Mouse (Mus musculus): ENCODE measurements at regions not wholly inside any gene's neighbourhood (a gene's known extent, or its start where the extent isn't known, plus 50 kb on each side); places are given as distances from the start of the nearest gene placed in this dataset.

GRCm38 (mm10) chr4:54552864-54553618 is 391.8 kb upstream of the Zfp462 start:
- Histone ChIP-seq H3K4me3 (no peak overlapping the region), H3K27ac (replicated peaks) (no peak overlapping the region), H3K4me2 (replicated peaks) (no peak overlapping the region), H3K9me3 (no peaks in the 10 kb centered on the region), H3K4me1 (no peaks in the 10 kb centered on the region), H3K27me3 (no peaks in the 10 kb centered on the region), H3K9ac (replicated peaks) (no peak overlapping the region), H3K36me3 (no peaks in the 10 kb centered on the region)
- 83% methylated on average over 7 of the region's 7 CpGs for WGBS
- ATAC-seq (ENCODE audit: low FRiP score, low read depth) = no peak

DNA sequence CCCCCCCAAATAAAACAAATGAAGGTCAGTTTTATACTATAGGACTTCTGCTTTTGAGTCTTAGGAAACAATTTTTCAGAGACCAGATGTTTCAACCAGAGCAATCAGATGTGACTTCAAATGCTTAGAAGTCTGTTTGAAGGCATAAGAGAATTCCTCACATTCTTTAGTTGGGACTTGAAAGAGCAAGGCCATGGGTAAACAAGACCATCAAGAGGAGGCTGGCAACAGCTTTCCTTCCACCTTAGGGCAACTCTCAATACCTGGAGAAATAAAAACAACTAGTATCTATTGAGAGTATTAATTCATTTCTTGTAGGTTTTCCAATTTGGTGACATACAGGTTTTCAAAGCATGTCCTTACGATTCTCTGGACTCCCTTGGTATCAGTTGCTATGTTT is 381.8 kb upstream of the Zfp462 start:
- H3K4me2 ChIP-seq (replicated peaks) = no peak overlapping the region
- no peak overlapping the region for H3K27ac ChIP-seq (replicated peaks)
- no peak overlapping the region for H3K4me3 ChIP-seq
- no peak overlapping the region for H3K9ac ChIP-seq (replicated peaks)
- H3K36me3 ChIP-seq = no peaks in the 10 kb centered on the region
- H3K9me3 ChIP-seq = 0 out of 2 replicates have a peak, but pooled peaks cover 3% of the 10 kb centered on the region
- no peak for ATAC-seq (ENCODE audit: low FRiP score, low read depth)
- WGBS = 89% methylated on average over 1 of the region's 1 CpGs
- H3K4me1 ChIP-seq = no peaks in the 10 kb centered on the region
- H3K27me3 ChIP-seq = no peaks in the 10 kb centered on the region

GRCm38 (mm10) chr4:54573185-54573584 is 371.7 kb upstream of the Zfp462 start:
- Histone ChIP-seq H3K4me1 (no peaks in the 10 kb centered on the region), H3K27ac (replicated peaks) (no peak overlapping the region), H3K36me3 (no peaks in the 10 kb centered on the region), H3K4me2 (replicated peaks) (no peak overlapping the region), H3K27me3 (no peaks in the 10 kb centered on the region), H3K9me3 (peaks cover under 1% of the 10 kb centered on the region; the same call in 1 of the 2 replicates), H3K9ac (replicated peaks) (no peak overlapping the region), H3K4me3 (no peak overlapping the region)
- no peak for ATAC-seq (ENCODE audit: low FRiP score, low read depth)

- Histone ChIP-seq H3K4me3 (no peak overlapping the region), H3K9me3 (no peaks in the 10 kb centered on the region), H3K27ac (replicated peaks) (no peak overlapping the region), H3K27me3 (no peaks in the 10 kb centered on the region), H3K4me1 (no peaks in the 10 kb centered on the region), H3K36me3 (no peaks in the 10 kb centered on the region), H3K4me2 (replicated peaks) (no peak overlapping the region), H3K9ac (replicated peaks) (no peak overlapping the region)
- 83% methylated on average over 6 of the region's 6 CpGs for WGBS
- no peak for ATAC-seq (ENCODE audit: low FRiP score, low read depth)
Measured at GRCm38 (mm10) chr4:54587197-54587596, 357.7 kb upstream of the Zfp462 start.

DNA sequence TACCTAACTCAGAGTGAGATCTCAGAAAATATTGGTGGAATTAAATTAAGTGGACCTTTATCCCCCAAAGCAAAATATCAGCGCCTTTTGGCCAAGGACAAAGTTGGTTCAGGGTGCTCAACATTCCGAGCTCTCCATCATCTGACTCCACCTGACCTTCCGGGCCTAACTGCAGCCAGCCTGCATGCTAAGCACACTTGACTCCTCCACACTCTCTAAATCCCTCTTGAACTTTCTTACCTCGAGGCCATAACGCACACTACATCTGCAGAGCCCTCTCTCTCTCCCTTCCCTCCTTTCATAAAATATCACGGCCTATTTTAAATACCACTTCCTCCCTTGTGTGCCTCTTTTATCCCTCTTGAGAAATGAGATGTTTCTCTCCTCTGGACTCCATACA is 356.1 kb upstream of the Zfp462 start:
- H3K4me1 ChIP-seq = no peaks in the 10 kb centered on the region
- H3K4me3 ChIP-seq = no peak overlapping the region
- WGBS = 82% methylated on average over 6 of the region's 6 CpGs
- H3K27ac ChIP-seq (replicated peaks) = no peak overlapping the region
- no peak overlapping the region for H3K9ac ChIP-seq (replicated peaks)
- H3K9me3 ChIP-seq = no peaks in the 10 kb centered on the region
- H3K36me3 ChIP-seq = no peaks in the 10 kb centered on the region
- H3K4me2 ChIP-seq (replicated peaks) = no peak overlapping the region
- no peak for ATAC-seq (ENCODE audit: low FRiP score, low read depth)
- no peaks in the 10 kb centered on the region for H3K27me3 ChIP-seq

- no peak overlapping the region for H3K4me3 ChIP-seq
- H3K4me2 ChIP-seq (replicated peaks) = no peak overlapping the region
- H3K36me3 ChIP-seq = no peaks in the 10 kb centered on the region
- WGBS = 40% methylated on average over 15 of the region's 15 CpGs
- peak; percentile 85 for ATAC-seq (ENCODE audit: low FRiP score, low read depth)
- no peaks in the 10 kb centered on the region for H3K9me3 ChIP-seq
- H3K27me3 ChIP-seq = no peaks in the 10 kb centered on the region
- peaks cover 10% of the 10 kb centered on the region for H3K4me1 ChIP-seq
- 0 out of 2 replicates have a peak overlapping the region, but pooled peaks have one; percentile 24 for H3K9ac ChIP-seq (replicated peaks)
- H3K27ac ChIP-seq (replicated peaks) = peak overlapping the region; percentile 88
Measured at GRCm38 (mm10) chr4:54601671-54602512, 343.0 kb upstream of the Zfp462 start.

- H3K27ac ChIP-seq (replicated peaks) = peak overlapping the region; percentile 88
- H3K27me3 ChIP-seq = no peaks in the 10 kb centered on the region
- H3K4me2 ChIP-seq (replicated peaks) = no peak overlapping the region
- WGBS = 86% methylated on average over 6 of the region's 6 CpGs
- H3K36me3 ChIP-seq = no peaks in the 10 kb centered on the region
- peaks cover 10% of the 10 kb centered on the region for H3K4me1 ChIP-seq
- no peaks in the 10 kb centered on the region for H3K9me3 ChIP-seq
- no peak for ATAC-seq (ENCODE audit: low FRiP score, low read depth)
- no peak overlapping the region for H3K4me3 ChIP-seq
- 0 out of 2 replicates have a peak overlapping the region, but pooled peaks have one; percentile 24 for H3K9ac ChIP-seq (replicated peaks)
Measured at GRCm38 (mm10) chr4:54602513-54603205, 342.2 kb upstream of the Zfp462 start.

- H3K27ac ChIP-seq (replicated peaks) = no peak overlapping the region
- WGBS = 64% methylated on average over 5 of the region's 5 CpGs
- H3K4me1 ChIP-seq = peaks cover 26% of the 10 kb centered on the region
Measured at GRCm38 (mm10) chr4:54610101-54610500, 334.7 kb upstream of the Zfp462 start.

GRCm38 (mm10) chr4:54611990-54612980 is 332.6 kb upstream of the Zfp462 start:
- Histone ChIP-seq H3K4me2 (replicated peaks) (0 out of 2 replicates have a peak overlapping the region, but pooled peaks have one; percentile 0), H3K4me1 (peaks cover 26% of the 10 kb centered on the region), H3K9ac (replicated peaks) (no peak overlapping the region), H3K27ac (replicated peaks) (peak overlapping the region; percentile 78), H3K4me3 (no peak overlapping the region), H3K9me3 (0 out of 2 replicates have a peak, but pooled peaks cover 2% of the 10 kb centered on the region), H3K27me3 (no peaks in the 10 kb centered on the region; the same call in 1 of the 2 replicates), H3K36me3 (no peaks in the 10 kb centered on the region)
- peak; percentile 87 for ATAC-seq (ENCODE audit: low FRiP score, low read depth)
- WGBS = 10% methylated on average over 7 of the region's 7 CpGs

More at GRCm38 (mm10) chr4:54610101-54610500, 334.7 kb upstream of the Zfp462 start:
- no peaks in the 10 kb centered on the region for H3K36me3 ChIP-seq
- H3K27me3 ChIP-seq = no peaks in the 10 kb centered on the region; the same call in 1 of the 2 replicates
- H3K4me2 ChIP-seq (replicated peaks) = no peak overlapping the region
- no peak overlapping the region for H3K4me3 ChIP-seq
- ATAC-seq (ENCODE audit: low FRiP score, low read depth) = no peak
- H3K9me3 ChIP-seq = 0 out of 2 replicates have a peak, but pooled peaks cover 2% of the 10 kb centered on the region
- H3K9ac ChIP-seq (replicated peaks) = no peak overlapping the region

DNA sequence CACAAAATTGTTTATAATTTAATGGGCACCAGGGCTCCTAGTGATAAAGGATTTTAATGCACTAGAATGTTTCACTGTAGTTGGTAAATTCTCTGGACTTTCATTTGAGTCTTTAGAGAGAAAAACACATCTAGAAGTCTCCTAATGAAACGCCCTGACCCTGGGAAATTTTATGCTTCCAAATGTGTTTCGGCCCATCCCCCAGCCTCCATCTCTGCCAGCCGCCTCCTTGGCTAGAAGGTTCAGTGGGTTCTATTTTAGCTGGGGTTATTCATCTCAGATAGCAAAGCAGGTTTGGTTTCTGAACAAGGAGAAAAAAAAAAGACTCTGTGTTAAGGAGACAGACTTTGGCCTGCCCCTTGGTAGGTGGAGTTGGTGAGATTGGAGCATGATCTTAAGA is 331.8 kb upstream of the Zfp462 start:
- ATAC-seq (ENCODE audit: low FRiP score, low read depth) = no peak

DNA sequence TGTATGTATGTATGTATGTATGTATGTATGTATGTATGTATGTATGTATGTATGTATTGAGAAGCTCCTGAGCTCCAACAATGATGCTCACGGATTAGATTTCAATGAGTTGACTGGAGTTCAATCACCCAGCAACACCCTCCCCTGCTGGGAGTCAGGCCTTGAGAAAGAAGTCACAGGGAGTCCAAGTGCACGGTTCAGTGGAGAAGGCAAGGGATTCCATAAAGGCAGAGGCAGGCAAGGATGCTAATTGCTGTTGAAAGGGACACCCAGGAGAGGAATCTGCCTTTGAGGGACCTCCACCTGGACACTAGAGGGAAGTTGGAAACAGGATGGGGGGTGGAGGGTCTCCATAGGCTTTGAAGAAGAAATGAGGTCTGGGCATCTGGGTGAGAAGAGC is 331.2 kb upstream of the Zfp462 start:
- WGBS = 10% methylated on average over 2 of the region's 2 CpGs
- Histone ChIP-seq H3K4me1 (peaks cover 26% of the 10 kb centered on the region), H3K4me3 (no peak overlapping the region), H3K36me3 (no peaks in the 10 kb centered on the region), H3K4me2 (replicated peaks) (no peak overlapping the region), H3K27me3 (no peaks in the 10 kb centered on the region; the same call in 1 of the 2 replicates), H3K9me3 (0 out of 2 replicates have a peak, but pooled peaks cover 2% of the 10 kb centered on the region), H3K9ac (replicated peaks) (no peak overlapping the region), H3K27ac (replicated peaks) (peak overlapping the region; percentile 56; the same call in 1 of the 2 replicates)
- ATAC-seq (ENCODE audit: low FRiP score, low read depth) = no peak

More for the DNA sequence above, 331.8 kb upstream of the Zfp462 start:
- no peak overlapping the region for H3K9ac ChIP-seq (replicated peaks)
- H3K27me3 ChIP-seq = no peaks in the 10 kb centered on the region; the same call in 1 of the 2 replicates
- 23% methylated on average over 3 of the region's 3 CpGs for WGBS
- H3K27ac ChIP-seq (replicated peaks) = peak overlapping the region; percentile 61
- 0 out of 2 replicates have a peak, but pooled peaks cover 2% of the 10 kb centered on the region for H3K9me3 ChIP-seq
- H3K36me3 ChIP-seq = no peaks in the 10 kb centered on the region
- peaks cover 26% of the 10 kb centered on the region for H3K4me1 ChIP-seq
- no peak overlapping the region for H3K4me2 ChIP-seq (replicated peaks)
- H3K4me3 ChIP-seq = no peak overlapping the region
